Mouse (Mus musculus) bone marrow, adult 2 months (tissue): ENCODE results near the gene P3h1.
A peak's percentile ranks its signal among the peaks of the same experiment; 100 is the strongest.

Experiments
- CTCF ChIP-seq: fragments of 200-500 bp; IDR thresholded peaks from 2 replicates; pipeline ENCODE4 v1.5.1; 2011; ENCODE audit warnings: low read length, control low read depth; ENCODE audit not compliant: control insufficient read depth, insufficient read depth
- POLR2A ChIP-seq: fragments of 200-500 bp; IDR thresholded peaks from 2 replicates; pipeline ENCODE4 v1.6.1; 2011; ENCODE audit warnings: low read depth, mild to moderate bottlenecking, control low read depth, low read length, borderline replicate concordance; ENCODE audit not compliant: control insufficient read depth

DNA sequence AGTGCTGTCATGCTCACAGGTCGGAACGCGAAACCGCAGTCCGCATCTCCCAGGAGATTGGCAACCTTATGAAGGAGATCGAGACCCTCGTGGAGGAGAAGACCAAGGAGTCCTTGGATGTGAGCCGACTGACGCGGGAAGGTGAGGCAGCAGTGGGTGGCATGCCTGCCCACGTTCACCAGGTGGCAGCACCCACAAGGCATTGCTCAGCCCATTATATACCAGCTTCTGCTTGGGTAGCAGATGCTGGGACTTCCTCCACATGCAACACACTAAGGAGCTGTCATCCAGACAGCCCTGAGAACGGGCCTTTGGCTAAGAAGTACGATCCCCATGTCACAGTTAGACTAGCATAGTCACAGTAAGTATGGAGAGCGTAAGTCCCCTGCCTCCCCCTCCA lies 8.9 kb downstream of the P3h1 start:
- no peak for TF ChIP-seq POLR2A
- peak; percentile 51; the same call in 1 of the 2 replicates for TF ChIP-seq CTCF
